In the genomic region with DNA sequence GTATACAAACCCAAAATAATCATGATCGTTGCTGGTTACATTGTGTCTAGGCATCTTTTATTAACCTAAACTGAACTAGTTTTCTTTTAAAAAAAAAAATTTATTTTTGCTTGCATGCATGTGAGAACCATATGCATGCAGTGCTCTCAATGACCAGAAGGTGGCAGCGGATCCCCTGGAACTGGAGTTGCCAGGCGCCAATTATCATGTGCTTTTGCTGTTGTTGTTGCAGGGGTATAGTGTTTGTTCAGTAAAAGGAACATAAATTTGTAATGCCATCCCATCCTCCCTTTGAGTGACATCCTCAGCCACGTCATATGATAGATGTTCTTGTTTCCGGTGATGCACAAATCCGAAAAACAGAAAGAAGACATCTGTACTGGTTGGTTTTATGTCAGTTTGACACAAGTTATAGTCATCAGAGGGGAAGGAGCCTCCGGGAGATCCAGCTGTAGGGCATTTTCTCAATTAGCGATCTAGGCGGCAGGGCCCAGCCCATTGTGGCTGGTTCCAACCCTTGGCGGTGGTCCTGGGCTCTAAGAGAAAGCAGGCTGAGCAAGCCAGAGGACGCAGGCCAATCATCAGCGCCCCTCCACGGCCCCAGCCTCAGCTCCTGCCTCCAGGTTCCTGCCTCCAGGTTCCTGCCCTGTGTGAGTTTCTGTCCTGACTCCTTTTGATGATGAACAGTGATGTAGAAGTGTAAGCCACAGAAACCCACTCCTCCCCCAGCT, we compare ENCODE assay signal across 8 mouse cellular contexts. TPM values are rescaled to one million over a fixed set of nuclear protein-coding genes. Genes with fewer than 3 reads are reported as not detected.
DNase-seq lines count a peak whose midpoint lies in the region.

No protein-coding gene starts in this region.

- peak; percentile 89 to 90 for DNase-seq in B cell, adult 2 months
- DNase-seq in Muller cell, postnatal 12 days (ENCODE audit: inconsistent ontology term): peak; percentile 40
- peak; percentile 65 for DNase-seq in cerebellum, adult 9-11 months
- peak; percentile 59 to 61 for DNase-seq in gastrocnemius, adult 8-10 months (ENCODE audit: low spot score in 2 of 2)
- DNase-seq in kidney, postnatal 4 days: peak; percentile 90 to 91
- peak; percentile 90 for DNase-seq in lung, postnatal 10 days
- DNase-seq in right cerebral cortex, postnatal 25 days: peak; percentile 70
- DNase-seq in urinary bladder, postnatal 36 days (ENCODE audit: low spot score in 2 of 2): peak; percentile 58 to 77

RNA-seq across cellular contexts. Expression of a gene that starts 5.5 kb away (rescaled TPM):
- total RNA-seq in gastrocnemius, adult 8-10 months (2022): 10 to 100 TPM; 10.1 to 36.4 (median 14.5) TPM

Comparison
In these comparisons a context has a peak if more than half of its experiments do, and no peak if none do; other contexts are left out.
1. Peak in every context shown above with its lines: DNase-seq.
2. DNase-seq: peak in every context shown above with its lines; median percentile 90 in kidney, postnatal 4 days; 90 in lung, postnatal 10 days; 90 in B cell, adult 2 months; 70 in right cerebral cortex, postnatal 25 days; 68 in urinary bladder, postnatal 36 days; 65 in cerebellum, adult 9-11 months; 60 in gastrocnemius, adult 8-10 months; 40 in Muller cell, postnatal 12 days.